Mouse (Mus musculus) liver, adult 2 months (tissue): Measurements from ENCODE around the gene Serpinf1. TPM values are rescaled to one million over a fixed set of nuclear protein-coding genes. Genes with fewer than 3 reads are reported as not detected.
A peak's percentile ranks its signal among the peaks of the same experiment; 100 is the strongest.

ENCODE experiments used
- DNase-seq: peaks from one replicate; pipeline ENCODE4 v3.0.0-alpha.2; 2011; ENCODE audit warnings: low read depth, low spot score; ENCODE audit errors: extremely low read depth
- H3K27ac ChIP-seq: fragments of 200-500 bp; replicated peaks from 2 replicates; pipeline ENCODE4 v1.5.1; 2012; ENCODE audit warnings: low read depth, mild to moderate bottlenecking, control low read depth, inconsistent platforms, low read length; ENCODE audit not compliant: insufficient read depth
- H3K27me3 ChIP-seq: fragments of 200-500 bp; 2 replicates; pipeline ENCODE4 v1.6.1; 2012; ENCODE audit warnings: mild to moderate bottlenecking, moderate library complexity, low read length, inconsistent platforms; ENCODE audit not compliant: control insufficient read depth, insufficient read depth
- H3K36me3 ChIP-seq: fragments of 200-500 bp; 2 replicates; pipeline ENCODE4 v1.6.1; 2012; ENCODE audit warnings: low read length, inconsistent platforms; ENCODE audit not compliant: control insufficient read depth, insufficient read depth
- H3K4me1 ChIP-seq: fragments of 200-500 bp; 2 replicates; pipeline ENCODE4 v1.6.1; 2011; ENCODE audit warnings: low read length; ENCODE audit not compliant: control insufficient read depth, insufficient read depth
- H3K4me3 ChIP-seq: fragments of 200-500 bp; 2 replicates; pipeline ENCODE4 v1.5.1; 2011; ENCODE audit warnings: low read depth, mild to moderate bottlenecking, control low read depth, low read length, moderate library complexity; ENCODE audit not compliant: insufficient read depth
- H3K79me2 ChIP-seq: fragments of 200-500 bp; 2 replicates; pipeline ENCODE4 v1.6.1; 2012; ENCODE audit warnings: inconsistent platforms, mild to moderate bottlenecking, low read length, moderate library complexity; ENCODE audit not compliant: control insufficient read depth, insufficient read depth
- H3K9ac ChIP-seq: fragments of 200-500 bp; 2 replicates; pipeline ENCODE4 v1.6.1; 2012; ENCODE audit warnings: low read depth, mild to moderate bottlenecking, control low read depth, inconsistent platforms, low read length
- CTCF ChIP-seq: fragments of 200-500 bp; IDR thresholded peaks from 2 replicates; pipeline ENCODE4 v1.5.1; 2011; ENCODE audit warnings: low read depth, low read length, control low read depth
- POLR2A ChIP-seq: fragments of 200-500 bp; IDR thresholded peaks from 2 replicates; pipeline ENCODE4 v1.6.1; 2011; ENCODE audit warnings: low read length, control low read depth; ENCODE audit not compliant: insufficient read depth; ENCODE audit errors: extremely low read depth
- WGBS: fragments of 180-500 bp; shearing (Covaris S2); methylation state at CpG from one replicate; pipeline ENCODE4 v1.1.7; 2018; 5-methylcytosine and 5-hydroxymethylcytosine counted together
- polyA plus RNA-seq: library from polyadenylated mRNA; depleted of rRNA; stranded (reverse); fragments of >200 nt; gene quantifications from 2 replicates; pipeline ENCODE4 v1.2.3, GENCODE M21; 2012
- total RNA-seq: library from RNA; depleted of rRNA; stranded (reverse); fragments of >200 nt; gene quantifications from 2 replicates; pipeline ENCODE4 v1.2.3, GENCODE M21; 2014

Gene Serpinf1
- total and polyA plus RNA-seq, 2 experiments: 810 to 891 TPM

- Histone ChIP-seq H3K36me3 (peaks cover 24% of the 10 kb centered on the region; the same call in 1 of the 2 replicates), H3K9ac (no peak overlapping the region), H3K4me1 (peaks cover 34% of the 10 kb centered on the region), H3K4me3 (no peak overlapping the region), H3K79me2 (peaks cover 44% of the 10 kb centered on the region), H3K27ac (no peak overlapping the region), H3K27me3 (no peaks in the 10 kb centered on the region)
- TF ChIP-seq POLR2A (no peak), CTCF (no peak)
- DNase-seq: no peak
- 68% methylated on average over 7 of the region's 7 CpGs for WGBS
Observed at GRCm38 (mm10) chr11:75449695-75450094, 27.2 kb upstream of the Serpinf1 start.

GRCm38 (mm10) chr11:75448575-75448974 lies 26.1 kb upstream of the Serpinf1 start:
- H3K4me1 ChIP-seq: peaks cover 39% of the 10 kb centered on the region
- no peak overlapping the region for H3K9ac ChIP-seq
- no peak for TF ChIP-seq POLR2A
- TF ChIP-seq CTCF: no peak
- H3K36me3 ChIP-seq: peaks cover 24% of the 10 kb centered on the region; the same call in 1 of the 2 replicates
- no peak for DNase-seq
- WGBS: 85% methylated on average over 3 of the region's 3 CpGs
- H3K4me3 ChIP-seq: no peak overlapping the region
- H3K27ac ChIP-seq: no peak overlapping the region
- peaks cover 36% of the 10 kb centered on the region for H3K79me2 ChIP-seq
- no peaks in the 10 kb centered on the region for H3K27me3 ChIP-seq

- DNase-seq: peak; percentile 95
- 16% methylated on average over 8 of the region's 8 CpGs for WGBS
Observed at GRCm38 (mm10) chr11:75443711-75444110, 21.2 kb upstream of the Serpinf1 start.

GRCm38 (mm10) chr11:75441601-75442000 lies 19.1 kb upstream of the Serpinf1 start:
- H3K27me3 ChIP-seq: no peaks in the 10 kb centered on the region
- peaks cover 11% of the 10 kb centered on the region for H3K36me3 ChIP-seq
- peaks cover 6% of the 10 kb centered on the region; the same call in 1 of the 2 replicates for H3K79me2 ChIP-seq
- WGBS: 24% methylated on average over 16 of the region's 16 CpGs
- peaks cover 48% of the 10 kb centered on the region for H3K4me1 ChIP-seq
- peak overlapping the region; percentile 94 for H3K27ac ChIP-seq
- TF ChIP-seq CTCF (peak; percentile 36), POLR2A (no peak)
- H3K4me3 ChIP-seq: no peak overlapping the region
- DNase-seq: peak; percentile 71
- H3K9ac ChIP-seq: peak overlapping the region; percentile 34

More at GRCm38 (mm10) chr11:75443711-75444110, 21.2 kb upstream of the Serpinf1 start:
- Histone ChIP-seq H3K4me1 (peaks cover 38% of the 10 kb centered on the region), H3K79me2 (no peaks in the 10 kb centered on the region; the same call in 1 of the 2 replicates), H3K27ac (peak overlapping the region; percentile 94), H3K27me3 (no peaks in the 10 kb centered on the region), H3K4me3 (no peak overlapping the region), H3K9ac (peak overlapping the region; percentile 65), H3K36me3 (peaks cover 16% of the 10 kb centered on the region; the same call in 1 of the 2 replicates)
- 0 out of 2 replicates have a peak, but pooled peaks have one; percentile 28 for TF ChIP-seq POLR2A
- TF ChIP-seq CTCF: peak; percentile 27

GRCm38 (mm10) chr11:75441034-75441433 lies 18.5 kb upstream of the Serpinf1 start:
- no peak overlapping the region for H3K9ac ChIP-seq
- H3K36me3 ChIP-seq: peaks cover 14% of the 10 kb centered on the region
- H3K27ac ChIP-seq: peak overlapping the region; percentile 94
- H3K4me3 ChIP-seq: no peak overlapping the region
- no peak for TF ChIP-seq CTCF
- no peak for TF ChIP-seq POLR2A
- 74% methylated on average over 7 of the region's 7 CpGs for WGBS
- no peak for DNase-seq
- H3K4me1 ChIP-seq: peaks cover 50% of the 10 kb centered on the region
- peaks cover 6% of the 10 kb centered on the region; the same call in 1 of the 2 replicates for H3K79me2 ChIP-seq
- no peaks in the 10 kb centered on the region for H3K27me3 ChIP-seq

GRCm38 (mm10) chr11:75439951-75440350 lies 17.4 kb upstream of the Serpinf1 start:
- Histone ChIP-seq H3K36me3 (peaks cover 22% of the 10 kb centered on the region), H3K27me3 (no peaks in the 10 kb centered on the region), H3K4me3 (no peak overlapping the region), H3K79me2 (peaks cover 6% of the 10 kb centered on the region; the same call in 1 of the 2 replicates), H3K27ac (peak overlapping the region; percentile 84), H3K9ac (0 out of 2 replicates have a peak overlapping the region, but pooled peaks have one; percentile 5), H3K4me1 (peaks cover 53% of the 10 kb centered on the region)
- DNase-seq: no peak
- TF ChIP-seq POLR2A (no peak), CTCF (no peak)
- WGBS: 49% methylated on average over 3 of the region's 3 CpGs
